In genomic region chr15:36884671-36885365, GRCm38 (mm10) we compare ENCODE assay signal across 9 mouse cellular contexts.
DNase-seq lines count a peak whose midpoint lies in the region; TF ChIP-seq lines count a peak whose summit lies in the region.
"Had no signal": no experiment of that assay in that cellular context is flagged by ENCODE, and none has a peak within 500 bp of the region (broad histone marks: within the 10 kb centered on the region; RNA-seq: fewer than 3 reads in every experiment).

No protein-coding gene starts in this region.

- peak overlapping the region; percentile 71 for H3K27ac ChIP-seq in left cerebral cortex, adult 2 months
- H3K27ac ChIP-seq: neural tube, embryonic 13.5 days had no signal

- intact Hi-C loops in left cerebral cortex, adult 2 months (cut with DNase I), result loop anchor here (2.0 kb wide), 1 partner anchor 90 kb away; no protein-coding TSS in a partner anchor

- no peak overlapping the region for H3K4me3 ChIP-seq in left cerebral cortex, adult 2 months
- H3K4me3 ChIP-seq: neural tube, embryonic 13.5 days had no signal

- TF ChIP-seq CTCF in left cerebral cortex, adult 2 months (IDR thresholded peaks at IDR 0.05), result no peak

- DNase-seq in cerebellum, adult 11-12 months, result peak; percentile 27
- DNase-seq in cerebellum, adult 9-10 months, result no peak
- peak; percentile 38 to 40 for DNase-seq in left cerebral cortex, adult 2 months (ENCODE audit: extremely low spot score in 1 of 2, low spot score in 2 of 2)
- DNase-seq in left cerebral cortex, adult 11 months (ENCODE audit: low spot score), result no peak
- DNase-seq in c-Kit-positive CD71-positive TER-119-positive erythroid progenitor cells, embryonic 14.5 days (ENCODE audit: low spot score), result peak; percentile 7
- peak; percentile 23 for DNase-seq in right cerebral cortex, postnatal 14 days
- no peak for DNase-seq in thymus, postnatal 25 days
- no peak for DNase-seq in neural tube, embryonic 10.5 days (ENCODE audit: extremely low spot score, low spot score)

Comparison
In these comparisons a context has a peak if more than half of its experiments do, and no peak if none do; other contexts are left out.
1. DNase-seq: peak in cerebellum, adult 11-12 months (single experiment), left cerebral cortex, adult 2 months (2 of 2), c-Kit-positive CD71-positive TER-119-positive erythroid progenitor cells, embryonic 14.5 days (single experiment) and right cerebral cortex, postnatal 14 days (single experiment); none in cerebellum, adult 9-10 months (single experiment), left cerebral cortex, adult 11 months (single experiment), thymus, postnatal 25 days (single experiment) and neural tube, embryonic 10.5 days (single experiment).